Mouse (Mus musculus) ES-E14 (cell line): ENCODE results near the gene Madd. TPM values are rescaled to one million over a fixed set of nuclear protein-coding genes. Genes with fewer than 3 reads are reported as not detected.

Experiments used
- DNase-seq: peaks from one replicate; pipeline ENCODE4 v3.0.0-alpha.2; 2013; ENCODE audit warnings: low read depth, low spot score
- H3K27ac ChIP-seq: 2 replicates; pipeline ENCODE4 v1.5.1; 2012; ENCODE audit warnings: low read depth, mild to moderate bottlenecking, low read length, moderate library complexity, mixed read lengths; ENCODE audit not compliant: poor library complexity, insufficient read depth, severe bottlenecking
- H3K36me3 ChIP-seq: 2 replicates; pipeline ENCODE4 v1.6.1; 2012; ENCODE audit warnings: mild to moderate bottlenecking, low read length, moderate library complexity, mixed read lengths; ENCODE audit not compliant: control insufficient read depth, poor library complexity, insufficient read depth, severe bottlenecking
- H3K4me1 ChIP-seq, 2 experiments: fragments of 150-350 bp in 1 of 2; sonication (generic) in 1 of 2; 2 replicates each; pipeline ENCODE4 v1.6.1; 2012; ENCODE audit warnings: low read length in 2 of 2, mild to moderate bottlenecking in 1 of 2, mixed read lengths in 1 of 2; ENCODE audit not compliant: control insufficient read depth in 2 of 2, insufficient read depth in 2 of 2, poor library complexity in 1 of 2
- H3K4me3 ChIP-seq, 2 experiments: fragments of 150-350 bp in 1 of 2; sonication (generic) in 1 of 2; 2 replicates each; pipeline ENCODE4 v1.5.1; 2012; ENCODE audit warnings: low read length in 2 of 2, low read depth in 1 of 2, mild to moderate bottlenecking in 1 of 2, mixed read lengths in 1 of 2; ENCODE audit not compliant: insufficient read depth in 1 of 2, poor library complexity in 1 of 2, severe bottlenecking in 1 of 2
- H3K9ac ChIP-seq: 2 replicates; pipeline ENCODE4 v1.6.1; 2012; ENCODE audit warnings: low read depth, mild to moderate bottlenecking, low read length, mixed read lengths; ENCODE audit not compliant: poor library complexity, insufficient read depth, severe bottlenecking
- H3K9me3 ChIP-seq: fragments of 150-350 bp; sonication (generic); 2 replicates; pipeline ENCODE4 v1.6.1; 2012; ENCODE audit warnings: low read depth, mild to moderate bottlenecking, low read length; ENCODE audit not compliant: control insufficient read depth, insufficient read depth
- CHD2 ChIP-seq: IDR thresholded peaks from 2 replicates; pipeline ENCODE4 v1.6.1; 2014; ENCODE audit warnings: mild to moderate bottlenecking, low read depth, low read length, inconsistent platforms
- HCFC1 ChIP-seq: IDR thresholded peaks from 2 replicates; pipeline ENCODE4 v1.6.1; 2012; ENCODE audit warnings: low read length, inconsistent platforms, borderline replicate concordance; ENCODE audit not compliant: insufficient read depth
- MAFK ChIP-seq: IDR thresholded peaks from 2 replicates; pipeline ENCODE4 v1.6.1; 2014; ENCODE audit warnings: mild to moderate bottlenecking, low read depth, low read length, inconsistent platforms; ENCODE audit not compliant: insufficient read depth
- ZC3H11A ChIP-seq: IDR thresholded peaks from 2 replicates; pipeline ENCODE4 v1.6.1; 2012; ENCODE audit warnings: low read depth, mild to moderate bottlenecking, inconsistent platforms, low read length, borderline replicate concordance
- ZNF384 ChIP-seq: IDR thresholded peaks from 2 replicates; pipeline ENCODE4 v1.6.1; 2012; ENCODE audit warnings: low read depth, low read length, inconsistent platforms
- in situ Hi-C, 2 experiments: fragments of 600-800 bp; cut with MboI; formaldehyde crosslinking; loops; one replicate each; pipeline ENCODE4 v1.15.1; 2025; ENCODE audit warnings: low sequenced_read_pairs in 2 of 2, inconsistent platforms in 1 of 2; ENCODE audit not compliant: unreplicated experiment in 2 of 2
- total RNA-seq: library from RNA; depleted of rRNA; stranded (reverse); fragments of 300-350 nt; gene quantifications from 2 replicates; pipeline ENCODE4 v1.2.3, GENCODE M21; 2012

The Madd gene
- total RNA-seq, 1 experiment: 6.7 TPM

DNA sequence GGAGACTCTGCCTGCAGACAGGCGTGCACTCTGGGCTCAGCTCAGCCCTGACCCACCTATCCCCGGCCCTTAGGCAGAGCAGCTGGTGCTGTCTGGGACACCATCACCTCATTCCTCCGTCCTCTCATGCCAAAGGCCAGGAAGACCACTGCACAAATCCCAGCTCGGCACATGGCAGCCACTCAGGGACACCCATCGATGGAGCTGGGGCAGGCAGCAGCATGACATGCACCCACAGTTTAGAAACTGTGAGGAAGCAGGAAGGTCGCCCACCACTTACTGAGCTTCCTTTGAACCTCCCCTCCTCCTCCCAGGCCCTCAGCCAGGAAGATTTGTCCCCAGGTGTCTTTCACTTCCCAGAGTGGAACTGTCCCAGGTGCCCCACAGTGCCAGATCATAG, 46.2 kb downstream of the Madd start:
- TF ChIP-seq ZNF384: no peak
- no peak for TF ChIP-seq CHD2
- no peak for TF ChIP-seq MAFK
- TF ChIP-seq ZC3H11A: no peak
- no peak for TF ChIP-seq HCFC1
- Histone ChIP-seq H3K9ac (no peak overlapping the region), H3K9me3 (no peaks in the 10 kb centered on the region), H3K36me3 (no peaks in the 10 kb centered on the region), H3K4me1 (peaks cover 0 to 10% of the 10 kb centered on the region in 2 experiments; a peak in 2 of 4 replicates), H3K4me3 (no peak overlapping the region), H3K27ac (no peak overlapping the region)
- DNase-seq: no peak
- in situ Hi-C loops: no loop called here

DNA sequence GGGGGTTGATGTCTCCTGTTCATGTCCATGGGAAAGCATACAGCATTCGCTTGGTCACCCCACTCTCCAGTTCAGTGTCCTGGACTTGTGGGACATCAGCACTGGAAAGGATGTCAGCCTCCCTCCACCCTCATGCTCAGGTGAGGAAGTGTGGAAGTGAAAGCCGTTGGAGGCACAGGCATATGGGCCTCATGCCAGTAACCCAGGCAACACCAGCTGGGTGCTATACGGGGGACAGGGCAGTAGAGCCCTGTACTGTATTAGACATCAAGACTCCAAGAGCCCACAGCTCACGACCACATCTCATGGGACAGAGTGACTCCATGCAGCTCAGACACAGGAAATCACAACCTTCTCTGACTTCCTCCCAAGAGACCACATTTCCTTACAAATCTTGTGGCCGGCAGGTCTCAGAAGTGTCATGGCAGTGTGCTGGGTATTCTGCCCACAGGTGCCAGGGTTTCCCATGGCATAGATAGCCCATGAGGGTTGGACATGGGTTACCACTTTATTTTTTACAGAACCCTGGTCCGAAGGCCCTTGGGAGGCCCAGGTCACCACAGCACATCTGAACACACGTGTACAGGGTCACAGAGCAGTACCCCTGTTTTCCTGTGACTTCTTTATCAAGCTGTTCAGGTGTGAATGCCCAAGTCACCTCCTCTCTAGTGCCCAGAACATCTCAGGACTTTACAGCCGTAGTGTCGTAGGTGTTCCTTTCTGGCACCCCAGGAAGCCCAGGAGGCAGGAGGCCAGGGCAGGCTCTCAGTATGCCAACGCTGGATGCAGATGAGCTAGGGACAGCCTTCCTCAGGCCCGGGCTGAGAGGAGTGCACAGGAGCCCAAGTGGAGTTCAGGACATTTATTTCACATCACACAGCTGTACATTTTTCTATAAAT, 46.9 kb downstream of the Madd start:
- TF ChIP-seq ZNF384: no peak
- TF ChIP-seq MAFK: no peak
- no peak for TF ChIP-seq ZC3H11A
- no peak for TF ChIP-seq CHD2
- TF ChIP-seq HCFC1: no peak
- H3K4me1 ChIP-seq: peaks cover 0 to 10% of the 10 kb centered on the region in 2 experiments; a peak in 2 of 4 replicates
- in situ Hi-C loops: no loop called here
- H3K9me3 ChIP-seq: no peaks in the 10 kb centered on the region
- no peak overlapping the region for H3K27ac ChIP-seq
- no peak overlapping the region for H3K4me3 ChIP-seq
- no peak overlapping the region for H3K9ac ChIP-seq
- H3K36me3 ChIP-seq: no peaks in the 10 kb centered on the region
- no peak for DNase-seq

DNA sequence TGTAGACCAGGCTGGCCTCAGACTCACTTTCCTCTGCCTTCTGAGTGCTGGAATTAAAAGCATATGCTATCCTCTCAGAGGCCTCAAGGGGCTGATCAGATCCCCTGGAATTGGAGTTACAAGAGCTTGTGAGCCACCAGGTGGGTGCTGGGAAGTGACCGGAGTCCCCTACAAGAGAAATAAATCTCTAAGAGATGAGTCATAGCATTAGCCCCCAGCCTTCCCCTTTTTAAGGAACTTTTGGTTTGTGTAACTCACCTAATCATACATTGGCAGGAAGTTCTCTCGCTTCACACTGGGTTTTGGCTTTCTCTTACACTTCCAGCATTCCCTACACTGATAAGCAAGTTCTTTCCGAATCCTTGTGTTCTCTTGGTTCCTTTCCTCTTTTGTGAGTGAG, 51.6 kb downstream of the Madd start:
- Histone ChIP-seq H3K4me3 (no peak overlapping the region), H3K9me3 (no peaks in the 10 kb centered on the region), H3K4me1 (peaks cover 0 to 4% of the 10 kb centered on the region in 2 experiments; a peak in 1 of 4 replicates), H3K27ac (no peak overlapping the region), H3K9ac (no peak overlapping the region), H3K36me3 (no peaks in the 10 kb centered on the region)
- in situ Hi-C loops: no loop called here
- TF ChIP-seq ZC3H11A: no peak
- TF ChIP-seq MAFK: no peak
- TF ChIP-seq ZNF384: no peak
- no peak for TF ChIP-seq HCFC1
- TF ChIP-seq CHD2: no peak
- no peak for DNase-seq

DNA sequence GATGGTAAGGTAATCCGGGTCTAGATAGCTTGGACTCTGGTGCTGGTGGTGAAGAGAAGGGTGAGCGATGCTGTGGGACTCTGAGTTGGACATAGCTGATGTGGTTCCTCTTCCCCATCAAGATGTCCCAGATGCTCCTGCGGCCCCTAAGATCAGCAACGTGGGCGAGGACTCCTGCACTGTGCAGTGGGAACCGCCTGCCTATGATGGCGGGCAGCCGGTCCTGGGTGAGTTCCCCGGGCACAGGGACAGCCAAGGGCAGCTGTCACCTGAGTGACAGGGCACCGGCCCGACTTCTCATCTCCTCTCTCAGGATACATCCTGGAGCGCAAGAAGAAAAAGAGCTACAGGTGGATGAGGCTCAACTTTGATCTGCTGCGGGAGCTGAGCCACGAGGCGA, 52.4 kb downstream of the Madd start:
- TF ChIP-seq ZC3H11A: no peak
- TF ChIP-seq HCFC1: no peak
- Histone ChIP-seq H3K4me1 (peaks cover 0 to 4% of the 10 kb centered on the region in 2 experiments; a peak in 1 of 4 replicates), H3K9ac (no peak overlapping the region), H3K9me3 (no peaks in the 10 kb centered on the region), H3K36me3 (no peaks in the 10 kb centered on the region), H3K27ac (no peak overlapping the region), H3K4me3 (no peak overlapping the region)
- in situ Hi-C loops: no loop called here
- no peak for DNase-seq

DNA sequence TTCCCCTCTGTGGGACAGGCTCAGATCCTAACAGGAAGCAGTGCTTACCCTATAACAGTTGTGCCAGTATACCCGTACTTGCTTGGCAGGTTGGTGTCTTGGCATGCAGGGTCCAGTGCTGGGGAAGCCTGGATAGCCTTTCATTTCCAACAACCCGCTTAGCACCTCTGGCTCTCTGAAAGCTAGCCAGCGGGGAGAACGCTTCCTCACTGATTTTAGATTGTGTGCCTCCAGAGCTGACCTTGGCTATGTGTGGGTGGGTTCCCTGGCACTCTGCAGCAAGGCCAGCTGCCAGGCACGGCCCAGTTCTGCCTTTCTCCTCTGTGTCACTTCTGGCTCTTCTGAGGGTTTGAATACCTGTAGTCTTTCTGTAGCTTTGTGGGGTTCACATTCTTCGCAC, 53.5 kb downstream of the Madd start:
- H3K4me1 ChIP-seq: peaks cover 0 to 4% of the 10 kb centered on the region in 2 experiments; a peak in 1 of 4 replicates
- no peak overlapping the region for H3K27ac ChIP-seq
- DNase-seq: no peak
- in situ Hi-C loops: no loop called here
- H3K9ac ChIP-seq: no peak overlapping the region
- H3K9me3 ChIP-seq: no peaks in the 10 kb centered on the region
- no peak overlapping the region for H3K4me3 ChIP-seq
- H3K36me3 ChIP-seq: no peaks in the 10 kb centered on the region
- TF ChIP-seq ZNF384 (no peak), HCFC1 (no peak), ZC3H11A (no peak), CHD2 (no peak), MAFK (no peak)
